Mouse (Mus musculus) midbrain, embryonic 10.5 days (tissue): ENCODE results near the gene Exoc6b. TPM values are rescaled to one million over a fixed set of nuclear protein-coding genes. Genes with fewer than 3 reads are reported as not detected.

Experiments used
- DNase-seq: peaks from one replicate; pipeline ENCODE4 v3.0.0-alpha.2; 2017; ENCODE audit warnings: low spot score
- H3K27ac ChIP-seq: fragments of 300-500 bp; sonication (generic); replicated peaks from 2 replicates; pipeline ENCODE4 v1.5.1; 2016; ENCODE audit warnings: mild to moderate bottlenecking
- H3K27me3 ChIP-seq: fragments of 300-500 bp; sonication (generic); 2 replicates; pipeline ENCODE4 v1.6.1; 2016; ENCODE audit warnings: low read depth, mild to moderate bottlenecking; ENCODE audit not compliant: poor library complexity, severe bottlenecking
- H3K36me3 ChIP-seq: fragments of 300-500 bp; sonication (generic); 2 replicates; pipeline ENCODE4 v1.6.1; 2016; ENCODE audit warnings: mild to moderate bottlenecking, moderate library complexity
- H3K4me1 ChIP-seq: fragments of 300-500 bp; sonication (generic); 2 replicates; pipeline ENCODE4 v1.6.1; 2016
- H3K4me3 ChIP-seq: fragments of 300-500 bp; sonication (generic); 2 replicates; pipeline ENCODE4 v1.5.1; 2016; ENCODE audit warnings: mild to moderate bottlenecking, moderate library complexity
- H3K9me3 ChIP-seq: fragments of 300-500 bp; sonication (generic); replicated peaks from 2 replicates; pipeline ENCODE4 v1.6.1; 2016; ENCODE audit warnings: mild to moderate bottlenecking
- WGBS: fragments of 180-500 bp; shearing (Covaris S2); methylation state at CpG from one replicate; pipeline ENCODE4 v1.1.7; 2016; 5-methylcytosine and 5-hydroxymethylcytosine counted together
- polyA plus RNA-seq: library from polyadenylated mRNA; unstranded; fragments of >200 nt; fragmentation: Nextera tagmentation; extraction: Ambion mirVana; gene quantifications from 2 replicates; pipeline ENCODE4 v1.2.1, GENCODE M21; 2016

Gene Exoc6b
- polyA plus RNA-seq, 1 experiment from 2014 or later = 22.8 TPM

- Histone ChIP-seq H3K36me3 (no peaks in the 10 kb centered on the region), H3K4me1 (peaks cover 12% of the 10 kb centered on the region), H3K4me3 (no peak overlapping the region), H3K27ac (no peak overlapping the region), H3K27me3 (no peaks in the 10 kb centered on the region), H3K9me3 (no peaks in the 10 kb centered on the region)
- WGBS = 35% methylated on average over 5 of the region's 5 CpGs
- DNase-seq = no peak
Measured at GRCm38 (mm10) chr6:84892926-84893772, 176.2 kb downstream of the Exoc6b start.

DNA sequence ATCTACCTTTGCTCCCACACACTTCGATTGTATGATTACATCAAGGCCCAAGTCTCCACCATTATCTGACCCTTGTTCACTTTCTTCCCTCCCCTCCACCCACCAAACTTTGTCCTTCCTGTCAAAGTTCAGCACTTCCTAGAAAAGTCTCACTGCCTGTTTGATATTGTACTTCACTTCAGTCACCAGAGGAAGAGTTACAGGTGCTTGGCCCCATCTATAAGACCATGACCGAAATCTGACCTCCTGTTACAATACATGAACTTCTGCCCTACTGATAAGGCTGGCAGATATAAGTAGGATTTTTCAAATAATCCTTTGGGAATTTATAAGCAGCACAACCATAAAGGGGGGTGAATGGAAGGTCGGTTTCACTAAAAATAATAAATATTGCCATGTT lies 182.8 kb downstream of the Exoc6b start:
- no peak for DNase-seq

DNA sequence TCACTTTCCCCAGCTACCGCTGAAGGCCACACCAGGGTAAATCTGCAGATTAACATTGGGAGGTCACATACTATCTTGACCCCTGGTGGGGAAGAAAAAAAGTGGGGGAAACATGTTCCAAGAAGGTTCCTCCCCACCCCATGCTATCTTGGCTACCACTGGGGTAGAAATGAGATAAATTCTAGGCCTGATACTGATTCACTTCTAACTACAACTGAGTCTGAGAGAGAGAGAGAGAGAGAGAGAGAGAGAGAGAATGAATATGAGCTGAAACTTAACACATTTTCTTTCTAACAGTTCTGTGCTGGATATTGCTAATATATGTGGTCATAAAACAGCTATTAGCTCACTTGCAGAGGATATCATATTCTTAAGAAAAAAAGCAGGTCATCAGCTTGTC lies 184.2 kb downstream of the Exoc6b start:
- H3K4me1 ChIP-seq = peaks cover 3% of the 10 kb centered on the region; the same call in 1 of the 2 replicates

More for the DNA sequence above, 182.8 kb downstream of the Exoc6b start:
- WGBS = 82% methylated on average over 3 of the region's 3 CpGs
- no peaks in the 10 kb centered on the region for H3K27me3 ChIP-seq
- H3K9me3 ChIP-seq = no peaks in the 10 kb centered on the region
- no peak overlapping the region for H3K4me3 ChIP-seq
- no peaks in the 10 kb centered on the region for H3K36me3 ChIP-seq
- peaks cover 3% of the 10 kb centered on the region; the same call in 1 of the 2 replicates for H3K4me1 ChIP-seq
- H3K27ac ChIP-seq = no peak overlapping the region

GRCm38 (mm10) chr6:84883720-84884119 lies 185.6 kb downstream of the Exoc6b start:
- H3K4me3 ChIP-seq = no peak overlapping the region
- H3K27me3 ChIP-seq = no peaks in the 10 kb centered on the region
- whole genome bisulfite sequencing = 69% methylated on average over 4 of the region's 4 CpGs
- no peaks in the 10 kb centered on the region for H3K36me3 ChIP-seq
- H3K4me1 ChIP-seq = peaks cover 3% of the 10 kb centered on the region; the same call in 1 of the 2 replicates
- H3K9me3 ChIP-seq = no peaks in the 10 kb centered on the region
- DNase-seq = no peak
- H3K27ac ChIP-seq = no peak overlapping the region

More for the DNA sequence above, 184.2 kb downstream of the Exoc6b start:
- 69% methylated on average over 1 of the region's 1 CpGs for WGBS
- Histone ChIP-seq H3K9me3 (no peaks in the 10 kb centered on the region), H3K4me3 (no peak overlapping the region), H3K27me3 (no peaks in the 10 kb centered on the region), H3K36me3 (no peaks in the 10 kb centered on the region), H3K27ac (no peak overlapping the region)
- DNase-seq = no peak

- Histone ChIP-seq H3K4me3 (no peak overlapping the region), H3K27me3 (no peaks in the 10 kb centered on the region), H3K36me3 (no peaks in the 10 kb centered on the region), H3K9me3 (no peaks in the 10 kb centered on the region), H3K4me1 (peaks cover 3% of the 10 kb centered on the region; the same call in 1 of the 2 replicates), H3K27ac (no peak overlapping the region)
- DNase-seq = no peak
- WGBS = 85% methylated on average over 14 of the region's 14 CpGs
Measured at GRCm38 (mm10) chr6:84882663-84883517, 186.4 kb downstream of the Exoc6b start.

DNA sequence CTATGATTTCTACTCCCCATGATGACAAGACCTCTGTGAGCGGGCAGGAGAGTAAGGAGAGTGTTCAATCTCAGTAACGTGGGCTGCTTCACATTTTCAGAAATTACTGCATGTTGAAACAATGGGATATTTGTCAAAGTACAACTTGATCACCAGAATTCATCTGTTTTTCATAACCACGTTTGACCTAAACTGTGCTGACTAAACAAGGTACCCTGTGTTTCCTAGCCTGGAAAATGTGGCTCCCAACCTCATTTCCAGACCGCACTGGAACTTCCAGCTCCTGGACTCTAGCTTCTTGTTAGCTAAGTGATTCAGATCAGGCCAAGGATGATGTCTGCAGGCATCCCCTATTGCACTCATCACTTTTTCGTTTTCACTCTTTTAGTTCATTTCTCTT lies 193.4 kb downstream of the Exoc6b start:
- H3K4me1 ChIP-seq = no peaks in the 10 kb centered on the region
- no peaks in the 10 kb centered on the region for H3K9me3 ChIP-seq
- H3K4me3 ChIP-seq = no peak overlapping the region
- H3K27me3 ChIP-seq = no peaks in the 10 kb centered on the region
- DNase-seq = no peak
- no peak overlapping the region for H3K27ac ChIP-seq
- WGBS = 77% methylated on average over 5 of the region's 5 CpGs
- no peaks in the 10 kb centered on the region for H3K36me3 ChIP-seq

DNA sequence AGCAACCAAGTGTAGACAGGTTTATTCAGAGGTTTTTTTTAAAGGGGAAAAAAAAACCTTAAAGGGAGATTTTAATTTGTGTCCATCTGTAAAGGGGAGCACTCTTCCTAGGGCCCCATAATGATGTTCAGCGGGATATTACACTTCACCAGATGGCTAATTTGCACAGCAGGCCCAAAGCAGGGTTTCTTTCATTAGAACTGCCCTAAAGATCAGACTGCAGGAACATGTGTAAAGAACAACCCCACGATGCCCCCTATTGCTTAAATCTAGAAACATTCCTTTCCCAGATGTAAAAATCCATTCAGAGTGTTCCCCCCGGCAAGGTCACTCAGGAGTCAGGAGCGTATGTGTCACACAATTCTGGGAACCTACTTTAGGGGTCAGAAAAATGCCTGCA lies 202.2 kb downstream of the Exoc6b start:
- no peaks in the 10 kb centered on the region for H3K27me3 ChIP-seq
- H3K9me3 ChIP-seq = no peaks in the 10 kb centered on the region
- peaks cover 12% of the 10 kb centered on the region for H3K4me1 ChIP-seq
- no peak overlapping the region for H3K4me3 ChIP-seq
- no peaks in the 10 kb centered on the region for H3K36me3 ChIP-seq
- 45% methylated on average over 4 of the region's 4 CpGs for whole genome bisulfite sequencing
- no peak overlapping the region for H3K27ac ChIP-seq
- no peak for DNase-seq

GRCm38 (mm10) chr6:84864625-84865024 lies 204.7 kb downstream of the Exoc6b start:
- Histone ChIP-seq H3K4me1 (peaks cover 12% of the 10 kb centered on the region), H3K27ac (no peak overlapping the region), H3K27me3 (no peaks in the 10 kb centered on the region), H3K4me3 (no peak overlapping the region), H3K36me3 (no peaks in the 10 kb centered on the region), H3K9me3 (no peaks in the 10 kb centered on the region)
- no peak for DNase-seq
- WGBS = 82% methylated on average over 3 of the region's 3 CpGs

DNA sequence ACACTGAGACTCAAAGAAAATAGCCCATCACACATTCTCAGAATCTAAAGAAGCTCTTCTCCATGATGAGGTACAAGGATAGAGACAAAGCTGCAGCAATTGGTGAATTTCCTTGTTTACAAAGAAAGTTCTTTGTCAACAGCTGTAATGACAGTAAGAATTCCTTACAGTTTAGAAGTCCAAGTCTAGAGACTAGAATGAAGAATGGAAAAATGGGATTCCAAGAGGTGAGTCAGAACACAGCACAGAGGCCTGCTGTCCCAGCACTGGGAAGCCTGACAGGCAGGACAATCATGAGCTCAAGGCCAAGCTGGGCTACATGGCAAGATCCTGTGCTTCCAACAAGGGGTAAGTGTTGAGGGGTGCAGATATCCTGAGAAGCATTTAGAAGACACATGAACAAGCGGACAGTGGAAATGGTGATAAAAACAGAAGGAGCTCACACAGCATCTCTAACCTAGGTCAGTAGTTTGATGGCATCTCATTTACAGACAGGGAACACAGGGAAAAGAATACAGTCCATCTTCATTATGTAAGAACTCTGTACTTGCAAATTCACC lies 205.4 kb downstream of the Exoc6b start:
- Histone ChIP-seq H3K9me3 (no peaks in the 10 kb centered on the region), H3K36me3 (no peaks in the 10 kb centered on the region), H3K4me1 (peaks cover 12% of the 10 kb centered on the region), H3K27ac (no peak overlapping the region), H3K4me3 (no peak overlapping the region), H3K27me3 (no peaks in the 10 kb centered on the region)
- no peak for DNase-seq
- WGBS = 89% methylated on average over 1 of the region's 1 CpGs

- Histone ChIP-seq H3K36me3 (peaks cover 4% of the 10 kb centered on the region; the same call in 1 of the 2 replicates), H3K9me3 (no peaks in the 10 kb centered on the region), H3K4me3 (no peak overlapping the region), H3K4me1 (no peaks in the 10 kb centered on the region), H3K27ac (no peak overlapping the region), H3K27me3 (no peaks in the 10 kb centered on the region)
- 82% methylated on average over 7 of the region's 7 CpGs for WGBS
- DNase-seq = no peak
Measured at GRCm38 (mm10) chr6:84845665-84846064, 223.6 kb downstream of the Exoc6b start.

- Histone ChIP-seq H3K9me3 (no peaks in the 10 kb centered on the region), H3K4me1 (no peaks in the 10 kb centered on the region), H3K36me3 (no peaks in the 10 kb centered on the region), H3K27ac (no peak overlapping the region), H3K4me3 (no peak overlapping the region), H3K27me3 (no peaks in the 10 kb centered on the region)
- no peak for DNase-seq
Measured at GRCm38 (mm10) chr6:84841138-84841537, 228.2 kb downstream of the Exoc6b start.

DNA sequence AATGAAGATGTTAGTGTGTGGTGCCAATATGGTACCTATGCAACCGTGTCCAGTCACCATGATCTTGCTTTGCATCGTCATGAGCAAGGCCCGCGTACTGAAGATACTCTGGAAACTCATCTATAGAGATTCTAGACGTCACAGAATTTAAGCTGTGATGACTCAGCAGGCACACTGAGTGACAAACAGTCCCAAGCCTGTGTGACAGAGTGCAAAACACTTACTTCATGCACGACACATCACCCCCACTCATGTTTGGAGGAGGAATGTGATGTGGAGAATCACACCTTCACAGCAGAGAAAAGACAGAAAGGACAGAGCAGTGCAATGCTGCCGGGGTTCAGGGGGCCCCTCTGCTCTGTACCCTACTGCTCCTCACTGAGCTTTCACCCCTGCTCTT lies 261.8 kb downstream of the Exoc6b start:
- Histone ChIP-seq H3K9me3 (no peaks in the 10 kb centered on the region), H3K4me3 (no peak overlapping the region), H3K36me3 (peaks cover under 1% of the 10 kb centered on the region; the same call in 1 of the 2 replicates), H3K27ac (no peak overlapping the region), H3K4me1 (no peaks in the 10 kb centered on the region), H3K27me3 (no peaks in the 10 kb centered on the region)
- DNase-seq = no peak
- 91% methylated on average over 7 of the region's 7 CpGs for WGBS
